Mouse (Mus musculus) G1E (cell line): Measurements from ENCODE around the gene Men1.

ENCODE experiments used
- CTCF ChIP-seq: IDR thresholded peaks from 2 replicates; pipeline ENCODE4 v1.5.1; 2012; ENCODE audit warnings: low read depth, low read length, inconsistent platforms, mixed read lengths
- GATA1 ChIP-seq: IDR thresholded peaks from 2 replicates; pipeline ENCODE4 v1.6.1; 2012; ENCODE audit warnings: borderline replicate concordance, low read length, inconsistent platforms, mixed read lengths
- POLR2AphosphoS5 ChIP-seq: IDR thresholded peaks from 2 replicates; pipeline ENCODE4 v1.6.1; 2012; ENCODE audit warnings: low read depth, low read length, inconsistent platforms; ENCODE audit not compliant: insufficient replicate concordance
- TAL1 ChIP-seq: conservative IDR thresholded peaks from 2 replicates; pipeline ENCODE4 v1.6.1; 2012; ENCODE audit warnings: low read depth, low read length, inconsistent platforms, mixed read lengths

- TF ChIP-seq CTCF, result no peak
- TF ChIP-seq POLR2AphosphoS5, result no peak
- TF ChIP-seq GATA1, result no peak
- TF ChIP-seq TAL1, result no peak
Observed at GRCm38 (mm10) chr19:6306137-6306551, 28.6 kb upstream of the Men1 start, which contains the start of gene Cdc42bpg.
